ENCODE assay signal across 8 mouse cellular contexts in the genomic region with DNA sequence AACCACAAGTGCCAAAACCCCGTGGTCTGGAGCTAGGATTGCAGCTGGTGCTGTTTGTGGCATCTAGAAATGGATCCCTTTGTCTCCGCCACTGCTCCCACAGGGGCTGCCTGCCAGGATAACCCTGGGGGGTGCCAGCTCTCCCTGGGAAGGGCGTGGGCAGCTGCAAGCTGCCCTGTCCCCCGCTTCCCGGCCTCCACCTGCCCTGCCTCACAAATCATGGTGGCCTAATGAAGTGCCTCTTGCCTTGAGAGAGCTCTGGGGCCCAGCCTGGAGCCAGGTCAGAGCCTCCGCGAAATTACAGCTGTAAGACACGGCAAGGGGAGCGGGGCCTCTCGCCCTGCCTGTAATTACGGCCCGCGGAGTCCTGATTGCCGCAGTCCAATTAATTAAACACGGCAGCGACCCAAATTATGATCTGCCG.
DNase-seq lines count a peak whose midpoint lies in the region; ATAC-seq lines count a peak whose summit lies in the region.

No protein-coding gene starts in this region.

- H3K9ac ChIP-seq in limb, embryonic 13.5 days = peak overlapping the region; percentile 43; the same call in 1 of the 2 replicates
- H3K9ac ChIP-seq in liver, embryonic 12.5 days = no peak overlapping the region

- no peaks in the 10 kb centered on the region for H3K9me3 ChIP-seq in limb, embryonic 13.5 days
- no peaks in the 10 kb centered on the region for H3K9me3 ChIP-seq in liver, embryonic 12.5 days (replicated peaks)

- WGBS in limb, embryonic 13.5 days = 10% methylated on average over 17 of the region's 17 CpGs
- 62% methylated on average over 17 of the region's 17 CpGs for WGBS in liver, embryonic 12.5 days (ENCODE audit: insufficient replicate concordance)

- no peak for ATAC-seq in limb, embryonic 13.5 days (ENCODE audit: low FRiP score, low read depth)
- no peak for ATAC-seq in liver, embryonic 12.5 days

- H3K27ac ChIP-seq in limb, embryonic 13.5 days = no peak overlapping the region
- no peak overlapping the region for H3K27ac ChIP-seq in liver, embryonic 12.5 days

- H3K4me3 ChIP-seq in limb, embryonic 13.5 days = 0 out of 2 replicates have a peak overlapping the region, but pooled peaks have one; percentile 10
- H3K4me3 ChIP-seq in liver, embryonic 12.5 days = no peak overlapping the region

- peaks cover 23% of the 10 kb centered on the region for H3K27me3 ChIP-seq in limb, embryonic 13.5 days
- peaks cover 34% of the 10 kb centered on the region for H3K27me3 ChIP-seq in liver, embryonic 12.5 days (replicated peaks)

- H3K4me1 ChIP-seq in limb, embryonic 13.5 days = peaks cover 41% of the 10 kb centered on the region
- peaks cover 64% of the 10 kb centered on the region for H3K4me1 ChIP-seq in liver, embryonic 12.5 days

- DNase-seq in frontal cortex, postnatal 36 days (ENCODE audit: low spot score in 2 of 2) = peak; percentile 36 to 50
- DNase-seq in frontal cortex, postnatal 25 days (ENCODE audit: low spot score in 2 of 2) = no peak
- DNase-seq in Muller cell, postnatal 12 days (ENCODE audit: inconsistent ontology term) = peak; percentile 85
- peak; percentile 65 to 77 for DNase-seq in gastrocnemius, adult 8-10 months (ENCODE audit: low spot score in 2 of 2)
- no peak for DNase-seq in urinary bladder, adult 2 months (ENCODE audit: low spot score)
- no peak for DNase-seq in heart, postnatal 4 days

- H3K4me2 ChIP-seq in limb, embryonic 13.5 days (replicated peaks) = peak overlapping the region; percentile 44
- H3K4me2 ChIP-seq in liver, embryonic 12.5 days = no peak overlapping the region

- no peaks in the 10 kb centered on the region for H3K36me3 ChIP-seq in limb, embryonic 13.5 days
- no peaks in the 10 kb centered on the region for H3K36me3 ChIP-seq in liver, embryonic 12.5 days

Comparison
In these comparisons a context has a peak if more than half of its experiments do, and no peak if none do; other contexts are left out.
1. DNase-seq: peak in frontal cortex, postnatal 36 days (2 of 2), Muller cell, postnatal 12 days (single experiment) and gastrocnemius, adult 8-10 months (2 of 2); none in frontal cortex, postnatal 25 days (0 of 2), urinary bladder, adult 2 months (single experiment) and heart, postnatal 4 days (single experiment).